Mouse (Mus musculus) spleen, adult 2 months (tissue): Measurements from ENCODE around the gene Tmem262.

Source experiments
- CTCF ChIP-seq: fragments of 200-500 bp; IDR thresholded peaks from 2 replicates; pipeline ENCODE4 v1.5.1; 2011; ENCODE audit warnings: mild to moderate bottlenecking, inconsistent platforms; ENCODE audit not compliant: insufficient read depth, insufficient read length, insufficient replicate concordance; ENCODE audit errors: extremely low read depth
- POLR2A ChIP-seq: fragments of 200-500 bp; IDR thresholded peaks from 2 replicates; pipeline ENCODE4 v1.6.1; 2011; ENCODE audit warnings: low read depth, low read length, inconsistent platforms

GRCm38 (mm10) chr19:6117986-6118676 is 38.3 kb downstream of the Tmem262 start, which contains the start of gene Sac3d1:
- peak; percentile 38 for TF ChIP-seq POLR2A
- TF ChIP-seq CTCF, result no peak
